Mouse (Mus musculus): ENCODE results near the gene Vmn1r236. TPM values are rescaled to one million over a fixed set of nuclear protein-coding genes. Genes with fewer than 3 reads are reported as not detected.

Vmn1r236 gene
- not detected for total RNA-seq (2021)

GRCm38 (mm10) chr17:21282642-21283041, at the start of gene Vmn1r236:
Vmn1r236 (plus strand) TSS chr17:21282942.
- intact Hi-C loops (cut with DNase I): no loop called here
- DNase-seq (ENCODE audit: low spot score in 2 of 2): no peak

- intact Hi-C loops (cut with DNase I): no loop called here
- DNase-seq (ENCODE audit: low spot score in 2 of 2): no peak
These were observed 26.6 kb upstream of the Vmn1r236 start, which contains the start of gene Vmn1r235 for GRCm38 (mm10) chr17:21256111-21256510. Vmn1r235 (plus strand) TSS chr17:21256411.

- DNase-seq (ENCODE audit: low spot score in 2 of 2): peak; percentile 64 to 79
- intact Hi-C loops (cut with DNase I): loop anchor here (1.0 to 5.0 kb wide), 3 partner anchors 110 to 244 kb away; partner anchors contain the start of gene Zfp677
These were observed 10.6 kb upstream of the Vmn1r236 start for GRCm38 (mm10) chr17:21272103-21272502.

- DNase-seq (ENCODE audit: low spot score in 2 of 2): no peak
These were observed 1.7 kb downstream of the Vmn1r236 start for GRCm38 (mm10) chr17:21284395-21284794.

GRCm38 (mm10) chr17:21289695-21290094, 7.0 kb downstream of the Vmn1r236 start:
- intact Hi-C loops (cut with DNase I): no loop called here
- no peak for DNase-seq (ENCODE audit: low spot score in 2 of 2)

More at GRCm38 (mm10) chr17:21284395-21284794, 1.7 kb downstream of the Vmn1r236 start:
- intact Hi-C loops (cut with DNase I): no loop called here

GRCm38 (mm10) chr17:21311565-21311964, 28.8 kb downstream of the Vmn1r236 start, which contains the start of gene Vmn1r237:
Vmn1r237 (plus strand) TSS chr17:21311865.
- DNase-seq (ENCODE audit: low spot score in 2 of 2): no peak
- intact Hi-C loops (cut with DNase I): no loop called here

Small RNAs within 50 kb of the gene (microRNA-seq; reads per million reads assigned to microRNA genes)
- gene Gm26384: 0 reads per million in 2 experiments

Other genes with a start within 250 kb of the Vmn1r236 start
- gene Vmn1r234, start 56.9 kb upstream of the Vmn1r236 start, total RNA-seq (2021): not detected
- gene Vmn1r235, start 26.5 kb upstream of the Vmn1r236 start, total RNA-seq (2021): not detected
- not detected for gene Vmn1r237, start 28.9 kb downstream of the Vmn1r236 start, total RNA-seq (2021)
- gene Zfp677, start 100.8 kb downstream of the Vmn1r236 start, total RNA-seq (2021): 1 to 10 TPM; 1.2 to 1.3 TPM
- gene Zfp54, start 140.3 kb downstream of the Vmn1r236 start, total RNA-seq (2021): 1 to 10 TPM in 1 of 2 experiments, under 1 TPM in 1; 0.64 to 1.0 TPM
- 1 to 10 TPM; 4.0 to 4.6 TPM for gene Zfp51, start 167.4 kb downstream of the Vmn1r236 start, total RNA-seq (2021)
- 1 to 10 TPM; 4.0 to 4.7 TPM for gene Zfp53, start 206.1 kb downstream of the Vmn1r236 start, total RNA-seq (2021)

Measured in left cerebral cortex, postnatal 25 days (tissue).